In genomic region chr15:20034382-20034781, GRCm38 (mm10) we compare ENCODE assay signal across 25 mouse cellular contexts.
"Had no signal": no experiment of that assay in that cellular context is flagged by ENCODE, and none has a peak within 500 bp of the region (broad histone marks: within the 10 kb centered on the region; RNA-seq: fewer than 3 reads in every experiment).

No protein-coding gene starts in this region.

- H3K27me3 ChIP-seq: heart, embryonic 12.5 days; hindbrain, embryonic 12.5 days; hindbrain, embryonic 15.5 days; intestine, embryonic 15.5 days; limb, embryonic 13.5 days; limb, embryonic 15.5 days; liver, embryonic 12.5 days had no signal

- H3K4me1 ChIP-seq: heart, embryonic 10.5 days; heart, embryonic 12.5 days; hindbrain, embryonic 10.5 days; hindbrain, embryonic 12.5 days; hindbrain, embryonic 15.5 days; intestine, embryonic 15.5 days; limb, embryonic 13.5 days; limb, embryonic 15.5 days; liver, embryonic 12.5 days had no signal

- H3K36me3 ChIP-seq: heart, embryonic 10.5 days; heart, embryonic 12.5 days; hindbrain, embryonic 10.5 days; hindbrain, embryonic 12.5 days; hindbrain, embryonic 15.5 days; intestine, embryonic 15.5 days; limb, embryonic 13.5 days; limb, embryonic 15.5 days; liver, embryonic 12.5 days had no signal

- H3K4me2 ChIP-seq: heart, embryonic 12.5 days; hindbrain, embryonic 12.5 days; hindbrain, embryonic 15.5 days; intestine, embryonic 15.5 days; limb, embryonic 13.5 days; limb, embryonic 15.5 days; liver, embryonic 12.5 days had no signal

- ATAC-seq: inflammation-experienced regulatory T-cells, adult 6 months; intestine, embryonic 15.5 days; intestine, postnatal 0 days; liver, embryonic 12.5 days had no signal

- H3K9ac ChIP-seq: heart, embryonic 12.5 days; hindbrain, embryonic 12.5 days; hindbrain, embryonic 15.5 days; intestine, embryonic 15.5 days; limb, embryonic 13.5 days; limb, embryonic 15.5 days; liver, embryonic 12.5 days had no signal

- DNase-seq: gastrocnemius, adult 2 months; gastrocnemius, postnatal 10 days; gastrocnemius, postnatal 25 days; heart, adult 18-20 months; heart, postnatal 10 days; heart, postnatal 4 days; kidney, adult 18-20 months; kidney, adult 8-10 months; kidney, postnatal 10 days; kidney, postnatal 25 days; kidney, postnatal 4 days; left cerebral cortex, postnatal 4 days had no signal

- H3K4me3 ChIP-seq: gastrocnemius, adult 2 months; heart, embryonic 10.5 days; heart, embryonic 12.5 days; hindbrain, embryonic 10.5 days; hindbrain, embryonic 12.5 days; hindbrain, embryonic 15.5 days; intestine, embryonic 15.5 days; layer of hippocampus, adult 2 months; left cerebral cortex, adult 2 months; limb, embryonic 13.5 days; limb, embryonic 15.5 days; liver, embryonic 12.5 days had no signal

- H3K9me3 ChIP-seq: heart, embryonic 10.5 days; heart, embryonic 12.5 days; hindbrain, embryonic 10.5 days; hindbrain, embryonic 12.5 days; hindbrain, embryonic 15.5 days; intestine, embryonic 15.5 days; limb, embryonic 13.5 days; limb, embryonic 15.5 days; liver, embryonic 12.5 days had no signal

- H3K27ac ChIP-seq: gastrocnemius, adult 2 months; heart, embryonic 10.5 days; hindbrain, embryonic 10.5 days; hindbrain, embryonic 12.5 days; hindbrain, embryonic 15.5 days; intestine, embryonic 15.5 days; layer of hippocampus, adult 2 months; left cerebral cortex, adult 2 months; limb, embryonic 13.5 days; limb, embryonic 15.5 days; liver, embryonic 12.5 days had no signal
